Mouse (Mus musculus) brain, embryonic 14.5 days (tissue): Measurements from ENCODE around the gene 1700028K03Rik. TPM values are rescaled to one million over a fixed set of nuclear protein-coding genes. Genes with fewer than 3 reads are reported as not detected.

Source experiments
- DNase-seq: peaks from one replicate; pipeline ENCODE4 v3.0.0-alpha.2; 2011; ENCODE audit warnings: low read depth
- CTCF ChIP-seq: fragments of 200-500 bp; IDR thresholded peaks from 2 replicates; pipeline ENCODE4 v1.5.1; 2012; ENCODE audit warnings: inconsistent platforms, mild to moderate bottlenecking, moderate library complexity, borderline replicate concordance; ENCODE audit not compliant: insufficient read depth, insufficient read length; ENCODE audit errors: extremely low read depth
- POLR2A ChIP-seq: fragments of 200-500 bp; IDR thresholded peaks from 2 replicates; pipeline ENCODE4 v1.6.1; 2012; ENCODE audit warnings: mild to moderate bottlenecking, inconsistent platforms, borderline replicate concordance; ENCODE audit not compliant: poor library complexity, insufficient read depth, insufficient read length, severe bottlenecking; ENCODE audit errors: extremely low read depth
- polyA plus RNA-seq: library from polyadenylated mRNA; depleted of rRNA; stranded (reverse); fragments of >200 nt; gene quantifications from 2 replicates; pipeline ENCODE4 v1.2.3, GENCODE M21; 2012; rRNA removed

The 1700028K03Rik gene
- polyA plus RNA-seq, 1 experiment = 0.10 TPM

GRCm38 (mm10) chr5:107547955-107548354 is 13.4 kb downstream of the 1700028K03Rik start:
- no peak for DNase-seq
- TF ChIP-seq CTCF (no peak), POLR2A (no peak)

DNA sequence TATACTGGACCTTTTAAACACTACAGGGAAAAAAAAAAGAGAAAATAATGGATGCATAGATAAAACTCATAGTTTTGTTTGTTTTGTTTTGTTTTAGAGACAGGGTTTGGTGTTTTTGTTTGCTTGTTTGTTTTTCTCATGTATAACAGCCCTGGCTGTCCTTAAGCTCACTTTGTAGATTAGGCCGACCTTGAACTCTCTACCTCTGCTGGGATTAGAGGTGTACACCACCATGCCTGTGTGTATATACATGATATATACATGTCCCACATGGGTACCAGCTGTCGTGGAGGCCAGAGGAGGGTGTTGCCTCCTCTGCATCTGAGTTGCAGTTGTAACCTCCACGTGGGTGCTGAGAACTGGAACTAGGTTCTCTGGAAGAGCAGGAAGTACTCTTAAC is 13.9 kb downstream of the 1700028K03Rik start:
- TF ChIP-seq POLR2A (no peak), CTCF (no peak)
- no peak for DNase-seq

DNA sequence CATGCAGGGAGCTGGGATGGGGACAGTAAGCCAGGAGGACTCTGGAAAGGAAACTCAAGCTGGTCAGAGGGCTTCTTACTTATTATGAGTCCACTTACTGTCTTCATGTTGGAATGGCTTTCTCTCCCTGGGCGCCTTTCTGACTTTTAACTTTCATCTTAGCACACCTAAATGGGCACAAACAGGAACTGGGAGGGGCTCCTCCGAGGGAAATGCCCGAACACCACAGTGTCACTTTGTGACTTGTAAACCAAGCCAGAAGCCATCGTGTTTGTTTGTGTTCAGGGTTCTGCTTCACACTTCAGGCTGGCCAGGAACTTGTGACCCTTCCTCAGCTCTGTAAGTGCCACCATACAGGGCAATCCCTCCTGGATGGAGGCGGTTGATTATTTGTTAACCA is 19.8 kb downstream of the 1700028K03Rik start:
- TF ChIP-seq CTCF (no peak), POLR2A (no peak)
- DNase-seq = no peak

- DNase-seq = no peak
- TF ChIP-seq CTCF (no peak), POLR2A (no peak)
Measured at GRCm38 (mm10) chr5:107556969-107557368, 22.5 kb downstream of the 1700028K03Rik start.

GRCm38 (mm10) chr5:107569148-107569547 is 34.6 kb downstream of the 1700028K03Rik start:
- peak; percentile 31 for DNase-seq
- no peak for TF ChIP-seq CTCF

DNA sequence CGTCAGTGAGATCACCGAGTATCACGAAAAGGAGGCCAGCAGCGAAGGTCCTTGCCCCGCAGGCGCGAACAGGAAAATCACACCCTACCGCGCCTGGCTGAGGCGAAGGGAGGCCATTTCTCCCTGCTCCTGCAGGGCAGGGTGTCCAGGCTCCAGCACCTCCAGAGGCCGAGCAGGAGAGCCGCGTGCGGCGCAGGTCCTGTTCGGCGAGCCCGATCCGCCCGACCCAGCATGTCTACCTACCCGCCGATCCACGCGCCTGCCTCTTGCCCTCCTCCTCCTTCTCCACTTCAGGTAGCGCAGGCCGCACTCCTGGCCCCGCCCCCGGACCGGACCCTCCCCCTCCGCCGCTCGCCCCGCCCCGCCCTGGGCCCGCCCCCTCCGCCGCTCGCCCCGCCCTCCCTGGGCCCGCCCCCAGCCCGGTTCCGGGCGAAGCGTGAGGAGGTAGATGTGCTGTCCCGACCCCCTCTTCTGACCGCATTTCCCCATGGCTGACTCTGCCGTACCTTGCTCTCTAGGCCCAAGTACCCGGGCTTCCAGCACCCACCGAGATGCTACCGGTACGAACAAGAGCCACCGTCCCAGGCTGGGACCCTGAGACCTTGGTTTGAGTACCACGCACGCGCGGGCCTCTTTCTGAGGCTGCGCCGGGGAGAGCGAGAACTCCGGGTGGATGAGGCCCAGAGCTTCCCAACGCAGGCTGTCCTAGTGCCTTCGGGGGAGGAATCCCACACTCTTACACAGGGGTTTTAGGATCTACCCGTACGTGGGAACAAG is 63.0 kb downstream of the 1700028K03Rik start, which contains the start of the genes Rpap2 and Glmn:
Rpap2 (plus strand) TSS at position 73 of the 777 bp plus-strand sequence.
Glmn (minus strand) TSS at position 588 of the 777 bp plus-strand sequence.
- TF ChIP-seq POLR2A (peak; percentile 56; the same call in 1 of the 2 replicates), CTCF (no peak)
- DNase-seq = peak; percentile 95

- no peak for DNase-seq
- TF ChIP-seq POLR2A = no peak
- no peak for TF ChIP-seq CTCF
Measured at GRCm38 (mm10) chr5:107598380-107598779, 63.9 kb downstream of the 1700028K03Rik start.

Other genes with a start within 250 kb of the 1700028K03Rik start
- gene Tgfbr3, start 245.1 kb upstream of the 1700028K03Rik start, polyA plus RNA-seq = 2.4 and 5.2 TPM in 2 replicates
- 3.0 and 3.6 TPM in 2 replicates for gene Brdt, start 203.6 kb upstream of the 1700028K03Rik start, polyA plus RNA-seq
- gene Ephx4, start 132.0 kb upstream of the 1700028K03Rik start, polyA plus RNA-seq = 1.7 and 2.7 TPM in 2 replicates
- not detected in 2 replicates for gene Lpcat2b, start 103.2 kb upstream of the 1700028K03Rik start, polyA plus RNA-seq
- 13.0 and 15.2 TPM in 2 replicates for gene Btbd8, start 96.7 kb upstream of the 1700028K03Rik start, polyA plus RNA-seq
- 0.16 and 0.33 TPM in 2 replicates for gene Gm42669, start 27.1 kb upstream of the 1700028K03Rik start, polyA plus RNA-seq
- 11.5 and 12.3 TPM in 2 replicates for gene Rpap2, start 62.7 kb downstream of the 1700028K03Rik start, polyA plus RNA-seq
- gene Glmn, start 63.2 kb downstream of the 1700028K03Rik start, polyA plus RNA-seq = 16.0 and 18.3 TPM in 2 replicates
- gene Gfi1, start 191.3 kb downstream of the 1700028K03Rik start, polyA plus RNA-seq = 0.10 and 0.11 TPM in 2 replicates